Mouse (Mus musculus) monocyte, adult 5-6 weeks (primary cell): ENCODE data around the gene Tmem102. TPM values are rescaled to one million over a fixed set of nuclear protein-coding genes. Genes with fewer than 3 reads are reported as not detected.

Experiments
- ATAC-seq: fragments of 153-309, 156-312 bp; replicated peaks from 2 replicates; pipeline ENCODE4 v1.8.0; 2017; ENCODE audit warnings: mild to moderate bottlenecking; ENCODE audit not compliant: low TSS enrichment, insufficient number of reproducible peaks, severe bottlenecking, poor library complexity, low FRiP score
- total RNA-seq: library from RNA; stranded (forward); fragments of 200-1000, 200-491, 200-594 nt; gene quantifications from 3 replicates; pipeline ENCODE4 v1.2.3, GENCODE M21; 2017

The Tmem102 gene
- total RNA-seq, 1 experiment from 2014 or later = not detected

GRCm38 (mm10) chr11:69765221-69766125 lies 40.0 kb downstream of the Tmem102 start, which contains the start of gene Zbtb4:
Gene Zbtb4 (plus strand): TSS chr11:69765912.
- ATAC-seq = no peak; the same call in 1 of the 2 replicates

DNA sequence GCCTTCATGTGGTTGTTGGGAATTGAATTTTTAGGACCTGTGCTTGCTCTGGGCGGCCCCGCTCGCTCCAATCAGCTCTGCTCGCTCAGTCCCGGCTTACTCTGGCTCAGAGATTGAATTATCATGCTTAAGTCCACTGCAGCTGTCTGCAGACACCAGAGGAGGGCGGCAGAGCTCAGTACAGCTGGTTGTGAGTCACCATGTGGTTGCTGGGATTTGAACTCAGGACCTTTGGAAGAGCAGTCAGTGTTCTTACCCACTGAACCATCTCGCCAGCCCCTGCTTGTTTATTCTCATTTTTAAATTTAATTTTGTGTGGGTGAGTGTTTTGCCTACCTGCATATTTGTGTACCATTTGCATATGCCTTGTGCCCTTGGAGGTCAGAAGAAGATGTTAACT lies 41.9 kb downstream of the Tmem102 start:
- ATAC-seq = no peak

GRCm38 (mm10) chr11:69761868-69762267 lies 43.6 kb downstream of the Tmem102 start, which contains the start of gene Slc35g3:
Gene Slc35g3 (minus strand): TSS chr11:69761968.
- no peak for ATAC-seq

DNA sequence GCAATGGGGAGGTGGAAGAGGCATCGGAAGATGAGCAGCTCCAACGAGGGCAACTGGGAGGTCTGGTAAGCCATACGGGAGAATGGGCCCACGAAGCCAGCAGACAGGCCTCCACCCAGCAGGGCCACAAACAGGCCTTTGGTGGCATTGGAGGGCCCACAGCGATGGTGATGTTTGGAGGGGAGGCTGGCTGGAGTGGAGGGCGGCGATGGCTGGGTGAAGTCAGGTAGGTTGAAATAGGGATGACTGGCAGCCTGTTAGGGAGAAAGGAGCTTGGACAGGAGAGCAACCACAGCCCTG lies 44.6 kb downstream of the Tmem102 start:
- ATAC-seq = no peak

- ATAC-seq = no peak
These were observed 45.1 kb downstream of the Tmem102 start for GRCm38 (mm10) chr11:69760160-69760900.

DNA sequence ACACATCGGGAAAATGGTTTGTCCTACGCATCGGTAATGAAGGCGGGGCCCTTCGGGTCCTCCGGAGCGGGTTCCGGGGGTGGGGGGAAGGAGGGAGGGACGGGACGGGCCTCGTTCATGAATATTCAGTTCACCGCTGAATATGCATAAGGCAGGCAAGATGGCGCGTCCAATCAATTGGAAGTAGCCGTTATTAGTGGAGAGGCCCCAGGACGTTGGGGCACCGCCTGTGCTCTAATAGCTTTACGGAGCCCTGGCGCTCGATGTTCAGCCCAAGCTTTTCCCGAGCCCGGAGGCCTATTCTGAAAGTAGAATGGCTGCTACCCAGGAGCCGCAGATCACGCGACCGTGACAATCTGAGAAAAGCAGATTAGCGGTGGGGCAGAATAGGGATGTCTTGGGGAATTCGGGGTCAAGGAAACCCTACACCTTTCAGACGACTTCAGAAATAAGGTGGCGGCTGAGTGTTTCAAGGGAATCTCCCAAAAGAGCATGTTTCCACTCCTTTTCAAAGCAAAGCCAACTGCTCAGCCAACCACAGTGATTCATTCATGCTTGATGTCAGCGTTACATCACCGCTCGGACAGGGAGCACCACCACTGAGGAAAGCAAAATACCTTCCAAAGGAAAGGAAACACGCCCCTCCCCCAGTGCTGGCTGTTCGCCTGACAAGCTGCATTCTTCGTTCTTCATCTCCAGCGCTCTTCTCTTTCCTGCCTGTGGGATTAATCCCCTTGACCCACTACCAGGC lies 46.3 kb downstream of the Tmem102 start:
- peak; percentile 77 for ATAC-seq

DNA sequence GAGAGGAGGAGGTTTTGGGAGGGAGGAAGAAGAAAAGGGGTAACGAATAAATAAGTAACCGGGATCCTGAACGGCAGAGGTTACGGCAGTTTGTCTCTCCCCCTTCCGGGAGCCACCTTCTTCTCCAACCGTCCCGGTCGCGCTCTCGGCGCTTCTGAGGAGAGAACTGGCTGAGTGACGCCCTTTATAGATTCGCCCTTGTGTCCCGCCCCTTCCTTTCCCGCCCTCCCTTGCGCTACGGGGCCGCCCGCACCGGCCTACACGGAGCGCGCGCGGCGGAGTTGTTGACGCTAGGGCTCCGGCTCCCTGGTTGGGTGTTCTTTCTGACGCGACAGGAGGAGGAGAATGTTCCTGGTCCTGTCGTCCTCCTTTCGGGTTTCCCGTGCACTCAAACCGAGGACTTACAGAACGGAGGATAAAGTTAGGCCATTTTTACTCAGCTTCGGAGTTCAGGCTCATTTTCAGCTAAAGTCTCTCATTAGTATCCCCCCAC lies 46.9 kb downstream of the Tmem102 start, which contains the start of gene Polr2a:
Gene Polr2a (minus strand): TSS at position 160 of the 493 bp plus-strand sequence.
- peak; percentile 77 for ATAC-seq

GRCm38 (mm10) chr11:69758090-69758456 lies 47.4 kb downstream of the Tmem102 start:
- ATAC-seq = peak; percentile 36

DNA sequence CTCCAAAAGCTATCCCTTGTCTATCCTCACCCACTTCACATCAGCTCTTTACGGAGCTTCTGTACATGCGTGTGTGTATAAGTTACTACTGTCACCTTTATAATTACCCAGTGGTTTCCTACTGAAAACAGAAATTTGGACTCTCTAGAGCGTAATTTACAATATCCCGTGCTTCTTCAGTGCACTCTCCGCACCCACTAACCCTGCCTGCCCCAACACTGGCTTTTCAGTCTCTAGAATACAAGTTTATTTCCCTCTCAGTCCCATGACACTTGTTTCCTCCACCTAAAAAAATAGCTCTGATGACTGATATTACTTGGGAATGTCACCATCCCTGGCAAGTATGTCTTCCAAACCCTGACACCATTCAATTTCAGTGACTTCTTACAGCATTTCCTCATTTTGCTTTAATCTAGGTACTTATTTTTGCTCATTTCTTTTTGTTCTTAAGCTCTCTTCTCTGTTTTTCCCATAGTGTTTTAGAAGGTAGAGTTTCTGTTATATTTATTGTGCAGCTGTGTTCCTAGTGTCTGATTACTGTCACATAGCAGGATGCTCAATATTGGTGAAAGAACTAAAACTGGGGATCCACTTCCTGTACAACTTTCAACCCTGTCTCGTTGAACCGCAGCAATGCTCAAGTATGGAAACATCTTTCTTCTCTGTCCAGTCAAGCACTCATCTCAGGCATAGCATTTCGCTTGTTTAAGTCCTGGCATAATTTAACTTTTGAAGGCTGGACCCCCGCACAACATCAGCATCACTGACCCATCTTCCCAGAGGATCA lies 47.9 kb downstream of the Tmem102 start:
- ATAC-seq = no peak

GRCm38 (mm10) chr11:69754701-69755100 lies 50.7 kb downstream of the Tmem102 start:
- ATAC-seq = no peak

DNA sequence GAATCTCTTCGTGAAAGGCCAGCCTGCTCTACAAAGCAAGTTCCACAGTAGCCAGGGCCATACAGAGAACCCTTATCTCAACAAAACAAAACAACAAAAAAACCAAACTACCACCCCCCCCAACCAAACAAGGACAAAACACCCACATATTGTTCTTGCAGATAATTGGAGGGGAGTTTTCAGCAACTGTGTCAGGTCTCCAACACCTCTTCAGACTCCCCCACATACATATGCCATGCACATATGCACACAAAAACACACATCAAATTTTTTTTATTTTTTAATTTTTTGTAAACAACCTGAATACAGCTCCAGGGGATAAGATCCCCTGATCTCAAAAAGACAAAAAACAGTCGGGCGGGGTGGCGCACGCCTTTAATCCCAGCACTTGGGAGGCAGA lies 51.2 kb downstream of the Tmem102 start:
- no peak for ATAC-seq

Other genes with a start within 250 kb of the Tmem102 start
- 0.49 to 0.96 TPM in 2 of 3 replicates, not detected in the other for gene Efnb3, start 245.4 kb downstream of the Tmem102 start, total RNA-seq
- gene Wrap53, start 225.4 kb downstream of the Tmem102 start, total RNA-seq = 2.8 to 9.4 TPM (median 3.8 TPM) in 3 replicates
- gene Trp53, start 225.3 kb downstream of the Tmem102 start, total RNA-seq = 11.9 to 26.9 TPM (median 24.5 TPM) in 3 replicates
- not detected in 3 replicates for gene Atp1b2, start 199.7 kb downstream of the Tmem102 start, total RNA-seq
- not detected in 3 replicates for gene Shbg, start 187.7 kb downstream of the Tmem102 start, total RNA-seq
- gene Sat2, start 183.6 kb downstream of the Tmem102 start, total RNA-seq = 0.67 TPM in 1 of 3 replicates, not detected in the others
- 64.6 to 83.5 TPM (median 67.9 TPM) in 3 replicates for gene Fxr2, start 172.6 kb downstream of the Tmem102 start, total RNA-seq
- gene Sox15, start 150.3 kb downstream of the Tmem102 start, total RNA-seq = 4.1 to 8.2 TPM in 2 of 3 replicates, not detected in the other
- 32.9 to 56.3 TPM (median 49.2 TPM) in 3 replicates for gene Mpdu1, start 143.0 kb downstream of the Tmem102 start, total RNA-seq
- 203 to 221 TPM (median 207 TPM) in 3 replicates for gene Cd68, start 139.5 kb downstream of the Tmem102 start, total RNA-seq
- gene Eif4a1, start 133.2 kb downstream of the Tmem102 start, total RNA-seq = 597 to 694 TPM (median 633 TPM) in 3 replicates
- gene Senp3, start 123.5 kb downstream of the Tmem102 start, total RNA-seq = 67.5 to 144 TPM (median 118 TPM) in 3 replicates
- 40.3 to 90.5 TPM (median 78.8 TPM) in 3 replicates for gene Tnfsf13, start 119.8 kb downstream of the Tmem102 start, total RNA-seq
- 2.5 to 23.1 TPM (median 10.7 TPM) in 3 replicates for gene Tnfsf12, start 109.8 kb downstream of the Tmem102 start, total RNA-seq
- 23.9 to 50.5 TPM (median 24.3 TPM) in 3 replicates for gene Tnfsfm13, start 109.5 kb downstream of the Tmem102 start, total RNA-seq
- 21.5 to 120 TPM (median 48.7 TPM) in 3 replicates for gene Polr2a, start 47.0 kb downstream of the Tmem102 start, total RNA-seq
- not detected in 3 replicates for gene Slc35g3, start 43.7 kb downstream of the Tmem102 start, total RNA-seq
- gene Zbtb4, start 39.7 kb downstream of the Tmem102 start, total RNA-seq = 6.6 to 23.7 TPM (median 7.7 TPM) in 3 replicates
- 2.3 to 5.8 TPM (median 2.7 TPM) in 3 replicates for gene Chrnb1, start 9.7 kb downstream of the Tmem102 start, total RNA-seq
- gene Fgf11, start 3.8 kb downstream of the Tmem102 start, total RNA-seq = 0.64 TPM in 1 of 3 replicates, not detected in the others
- not detected in 3 replicates for gene Gm39566, start 9.7 kb upstream of the Tmem102 start, total RNA-seq
- 0.29 TPM in 1 of 3 replicates, not detected in the others for gene Spem2, start 12.8 kb upstream of the Tmem102 start, total RNA-seq
- not detected in 3 replicates for gene Spem1, start 16.6 kb upstream of the Tmem102 start, total RNA-seq
- 0.10 to 0.29 TPM (median 0.11 TPM) in 3 replicates for gene Nlgn2, start 32.2 kb upstream of the Tmem102 start, total RNA-seq
- gene Tmem256, start 32.9 kb upstream of the Tmem102 start, total RNA-seq = 35.3 to 85.7 TPM (median 75.7 TPM) in 3 replicates
- gene Plscr3, start 40.8 kb upstream of the Tmem102 start, total RNA-seq = 0.53 to 3.8 TPM (median 2.8 TPM) in 3 replicates
- gene Tnk1, start 53.1 kb upstream of the Tmem102 start, total RNA-seq = not detected in 3 replicates
- not detected in 3 replicates for gene Tmem95, start 72.4 kb upstream of the Tmem102 start, total RNA-seq
- 1.6 to 9.9 TPM (median 2.5 TPM) in 3 replicates for gene Kctd11, start 75.8 kb upstream of the Tmem102 start, total RNA-seq
- 83.6 to 201 TPM (median 84.0 TPM) in 3 replicates for gene Acap1, start 89.9 kb upstream of the Tmem102 start, total RNA-seq
- 0.87 TPM in 1 of 3 replicates, not detected in the others for gene 2810408A11Rik, start 95.4 kb upstream of the Tmem102 start, total RNA-seq
- 16.1 to 57.8 TPM (median 24.6 TPM) in 3 replicates for gene Neurl4, start 95.4 kb upstream of the Tmem102 start, total RNA-seq
- 85.4 to 110 TPM (median 101 TPM) in 3 replicates for gene Gps2, start 108.3 kb upstream of the Tmem102 start, total RNA-seq
- 255 to 299 TPM (median 276 TPM) in 3 replicates for gene Eif5a, start 116.3 kb upstream of the Tmem102 start, total RNA-seq
- not detected in 3 replicates for gene Ybx2, start 130.2 kb upstream of the Tmem102 start, total RNA-seq
- not detected in 3 replicates for gene Slc2a4, start 142.6 kb upstream of the Tmem102 start, total RNA-seq
- gene Cldn7, start 159.2 kb upstream of the Tmem102 start, total RNA-seq = not detected in 3 replicates
- gene Ctdnep1, start 175.5 kb upstream of the Tmem102 start, total RNA-seq = 19.4 to 30.8 TPM (median 23.6 TPM) in 3 replicates
- gene Elp5, start 176.9 kb upstream of the Tmem102 start, total RNA-seq = 29.0 to 43.7 TPM (median 33.9 TPM) in 3 replicates
- 244 to 340 TPM (median 296 TPM) in 3 replicates for gene Gabarap, start 185.5 kb upstream of the Tmem102 start, total RNA-seq
- 48.7 to 74.0 TPM (median 57.5 TPM) in 3 replicates for gene Phf23, start 190.2 kb upstream of the Tmem102 start, total RNA-seq
- 18.6 to 27.1 TPM (median 19.1 TPM) in 3 replicates for gene Dvl2, start 195.0 kb upstream of the Tmem102 start, total RNA-seq
- gene Acadvl, start 209.8 kb upstream of the Tmem102 start, total RNA-seq = 46.9 to 64.6 TPM (median 55.3 TPM) in 3 replicates
- 3.5 to 20.2 TPM (median 6.5 TPM) in 3 replicates for gene Dlg4, start 211.3 kb upstream of the Tmem102 start, total RNA-seq
- gene Asgr1, start 248.5 kb upstream of the Tmem102 start, total RNA-seq = not detected in 3 replicates